Mouse (Mus musculus) heart, postnatal 0 days (tissue): ENCODE measurements around the gene Ubl7. TPM values are rescaled to one million over a fixed set of nuclear protein-coding genes. Genes with fewer than 3 reads are reported as not detected.
A peak's percentile ranks its signal among the peaks of the same experiment; 100 is the strongest.

Experiments used
- ATAC-seq: fragments of 200-750 bp; cut with Nextera tagmentation; 2 replicates; pipeline ENCODE4 v1.8.0; 2017; ENCODE audit warnings: low read depth, moderate number of reproducible peaks, moderate library complexity; ENCODE audit not compliant: insufficient read depth
- DNase-seq: peaks from one replicate; pipeline ENCODE4 v3.0.0-alpha.2; 2016; ENCODE audit warnings: low spot score
- H3K27ac ChIP-seq: fragments of 300-500 bp; sonication (generic); 2 replicates; pipeline ENCODE4 v1.5.1; 2014; ENCODE audit warnings: low read depth, mild to moderate bottlenecking
- H3K27me3 ChIP-seq: fragments of 300-500 bp; sonication (generic); 2 replicates; pipeline ENCODE4 v1.6.1; 2014; ENCODE audit warnings: low read length, mixed read lengths; ENCODE audit not compliant: control insufficient read depth, insufficient read depth
- H3K36me3 ChIP-seq: fragments of 300-500 bp; sonication (generic); replicated peaks from 2 replicates; pipeline ENCODE4 v1.6.1; 2014; ENCODE audit warnings: low read length, mixed read lengths; ENCODE audit not compliant: control insufficient read depth, insufficient read depth
- H3K4me1 ChIP-seq: fragments of 300-500 bp; sonication (generic); 2 replicates; pipeline ENCODE4 v1.6.1; 2014; ENCODE audit warnings: antibody characterized with exemption; ENCODE audit not compliant: control insufficient read depth, insufficient read depth
- H3K4me2 ChIP-seq: fragments of 300-500 bp; sonication (generic); 2 replicates; pipeline ENCODE4 v1.6.1; 2014; ENCODE audit warnings: low read depth, mild to moderate bottlenecking, low read length, moderate library complexity
- H3K4me3 ChIP-seq: fragments of 300-500 bp; sonication (generic); 2 replicates; pipeline ENCODE4 v1.5.1; 2014; ENCODE audit warnings: low read depth, low read length
- H3K9ac ChIP-seq: fragments of 300-500 bp; sonication (generic); replicated peaks from 2 replicates; pipeline ENCODE4 v1.6.1; 2014; ENCODE audit warnings: low read depth, low read length, mixed read lengths
- H3K9me3 ChIP-seq: fragments of 300-500 bp; sonication (generic); replicated peaks from 2 replicates; pipeline ENCODE4 v1.6.1; 2016; ENCODE audit warnings: low read length; ENCODE audit not compliant: control insufficient read depth
- CTCF ChIP-seq: IDR thresholded peaks from 2 replicates; pipeline ENCODE4 v1.5.1; 2016; ENCODE audit warnings: antibody characterized with exemption, control low read depth, low read depth
- EP300 ChIP-seq: IDR thresholded peaks from 2 replicates; pipeline ENCODE4 v1.6.1; 2016; ENCODE audit warnings: antibody characterized with exemption, low read depth
- WGBS: fragments of 180-500 bp; shearing (Covaris S2); extraction: QIAGEN DNeasy Blood & Tissue Kit; methylation state at CpG from one replicate; pipeline ENCODE4 v1.1.7; 2014; 5-methylcytosine and 5-hydroxymethylcytosine counted together
- polyA plus RNA-seq: library from polyadenylated mRNA; unstranded; fragments of >200 nt; fragmentation: Nextera tagmentation; extraction: Ambion mirVana; gene quantifications from 2 replicates; pipeline ENCODE4 v1.2.1, GENCODE M21; 2015
- total RNA-seq: library from RNA; depleted of rRNA; stranded (reverse); fragments of >200 nt; gene quantifications from 2 replicates; pipeline ENCODE4 v1.2.3, GENCODE M21; 2014; ENCODE audit warnings: low replicate concordance

The Ubl7 gene
- total and polyA plus RNA-seq, 2 experiments from 2014 or later: 132 to 139 TPM

GRCm38 (mm10) chr9:57932831-57933602, 22.2 kb downstream of the Ubl7 start:
- H3K9me3 ChIP-seq: no peaks in the 10 kb centered on the region
- no peaks in the 10 kb centered on the region for H3K4me1 ChIP-seq
- TF ChIP-seq EP300 (no peak), CTCF (no peak)
- DNase-seq (no peak), ATAC-seq (no peak)
- peaks cover 22% of the 10 kb centered on the region for H3K36me3 ChIP-seq
- no peak overlapping the region for H3K27ac ChIP-seq
- H3K9ac ChIP-seq: no peak overlapping the region
- 64% methylated on average over 6 of the region's 6 CpGs for WGBS
- no peak overlapping the region for H3K4me3 ChIP-seq
- H3K4me2 ChIP-seq: no peak overlapping the region
- 0 out of 2 replicates have a peak, but pooled peaks cover 4% of the 10 kb centered on the region for H3K27me3 ChIP-seq

- Histone ChIP-seq H3K9ac (no peak overlapping the region), H3K9me3 (no peaks in the 10 kb centered on the region), H3K36me3 (no peaks in the 10 kb centered on the region; the same call in 1 of the 2 replicates), H3K4me2 (no peak overlapping the region), H3K27ac (no peak overlapping the region), H3K4me3 (no peak overlapping the region), H3K4me1 (no peaks in the 10 kb centered on the region; the same call in 1 of the 2 replicates), H3K27me3 (peaks cover 22% of the 10 kb centered on the region)
- ATAC-seq (peak; percentile 55; the same call in 1 of the 2 replicates), DNase-seq (peak; percentile 88)
- TF ChIP-seq EP300 (no peak), CTCF (peak; percentile 90)
- WGBS: 29% methylated on average over 6 of the region's 6 CpGs
Measured at GRCm38 (mm10) chr9:57935683-57936437, 25.1 kb downstream of the Ubl7 start.

GRCm38 (mm10) chr9:57937171-57937570, 26.4 kb downstream of the Ubl7 start:
- ATAC-seq: no peak
- 86% methylated on average over 4 of the region's 4 CpGs for WGBS
- TF ChIP-seq CTCF (no peak), EP300 (no peak)

GRCm38 (mm10) chr9:57937651-57938050, 26.9 kb downstream of the Ubl7 start:
- H3K4me3 ChIP-seq: no peak overlapping the region
- 64% methylated on average over 6 of the region's 6 CpGs for WGBS
- ATAC-seq: no peak
- peaks cover 40% of the 10 kb centered on the region for H3K27me3 ChIP-seq
- H3K27ac ChIP-seq: no peak overlapping the region
- H3K36me3 ChIP-seq: no peaks in the 10 kb centered on the region
- H3K9me3 ChIP-seq: no peaks in the 10 kb centered on the region
- H3K9ac ChIP-seq: no peak overlapping the region
- no peaks in the 10 kb centered on the region; the same call in 1 of the 2 replicates for H3K4me1 ChIP-seq
- DNase-seq: no peak
- no peak overlapping the region for H3K4me2 ChIP-seq
- TF ChIP-seq EP300 (no peak), CTCF (no peak)

More at GRCm38 (mm10) chr9:57937171-57937570, 26.4 kb downstream of the Ubl7 start:
- no peaks in the 10 kb centered on the region for H3K36me3 ChIP-seq
- no peak for DNase-seq
- no peak overlapping the region for H3K27ac ChIP-seq
- H3K4me2 ChIP-seq: no peak overlapping the region
- no peaks in the 10 kb centered on the region for H3K9me3 ChIP-seq
- H3K27me3 ChIP-seq: peaks cover 35% of the 10 kb centered on the region
- no peak overlapping the region for H3K4me3 ChIP-seq
- H3K9ac ChIP-seq: no peak overlapping the region
- H3K4me1 ChIP-seq: no peaks in the 10 kb centered on the region; the same call in 1 of the 2 replicates

GRCm38 (mm10) chr9:57938225-57939055, 27.7 kb downstream of the Ubl7 start:
- Histone ChIP-seq H3K27ac (no peak overlapping the region), H3K4me2 (no peak overlapping the region), H3K36me3 (no peaks in the 10 kb centered on the region), H3K9ac (no peak overlapping the region), H3K4me1 (no peaks in the 10 kb centered on the region; the same call in 1 of the 2 replicates), H3K9me3 (no peaks in the 10 kb centered on the region), H3K4me3 (no peak overlapping the region), H3K27me3 (peaks cover 46% of the 10 kb centered on the region)
- TF ChIP-seq EP300: no peak
- TF ChIP-seq CTCF: no peak
- ATAC-seq (no peak), DNase-seq (no peak)
- 66% methylated on average over 5 of the region's 5 CpGs for WGBS
